16 mouse cellular contexts compared by ENCODE assay signal in the genomic region with DNA sequence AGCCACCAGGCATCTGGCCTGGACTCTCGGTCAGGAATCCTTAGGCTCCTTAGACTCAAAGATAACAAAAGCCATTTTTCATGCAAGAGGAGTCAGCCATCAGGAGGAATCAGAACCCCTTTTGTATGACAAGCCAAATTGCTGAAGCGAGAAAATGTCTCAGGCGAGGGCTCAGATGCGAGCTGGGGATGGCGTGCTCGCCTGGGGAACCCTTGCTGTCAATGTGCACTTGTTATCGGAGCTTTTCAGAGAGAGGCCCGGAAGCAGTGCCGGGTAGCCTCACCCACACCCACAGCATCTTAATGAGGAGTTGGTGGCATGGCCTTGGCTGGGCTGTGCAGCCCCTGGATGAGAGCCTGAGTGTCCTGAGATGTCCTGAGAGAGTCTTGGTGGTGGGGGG. TPM values are rescaled to one million over a fixed set of nuclear protein-coding genes. Genes with fewer than 3 reads are reported as not detected.
DNase-seq lines count a peak whose midpoint lies in the region; ATAC-seq and TF ChIP-seq lines count a peak whose summit lies in the region.
"Had no signal": no experiment of that assay in that cellular context is flagged by ENCODE, and none has a peak within 500 bp of the region (broad histone marks: within the 10 kb centered on the region; RNA-seq: fewer than 3 reads in every experiment).

No protein-coding gene starts in this region.

- no peaks in the 10 kb centered on the region; the same call in 1 of the 2 replicates for H3K36me3 ChIP-seq in forebrain, postnatal 0 days (ENCODE audit: insufficient read depth)
- no peaks in the 10 kb centered on the region for H3K36me3 ChIP-seq in hindbrain, postnatal 0 days (ENCODE audit: insufficient read depth, low read length)
- H3K36me3 ChIP-seq in neural tube, embryonic 14.5 days (ENCODE audit: control insufficient read depth, insufficient read depth, low read length): no peaks in the 10 kb centered on the region
- H3K36me3 ChIP-seq: limb, embryonic 13.5 days had no signal

- TF ChIP-seq CTCF in layer of hippocampus, adult 2 months (conservative IDR thresholded peaks at IDR 0.05): no peak
- no peak for TF ChIP-seq CTCF in forebrain, postnatal 0 days (IDR thresholded peaks at IDR 0.05; ENCODE audit: low read depth)
- TF ChIP-seq CTCF in hindbrain, postnatal 0 days (IDR thresholded peaks at IDR 0.05; ENCODE audit: low read depth): no peak

- no peak overlapping the region for H3K4me2 ChIP-seq in forebrain, postnatal 0 days (ENCODE audit: low read depth)
- H3K4me2 ChIP-seq in hindbrain, postnatal 0 days (ENCODE audit: low read depth, low read length): no peak overlapping the region
- no peak overlapping the region for H3K4me2 ChIP-seq in neural tube, embryonic 14.5 days (ENCODE audit: low read depth, low read length)
- H3K4me2 ChIP-seq: heart, embryonic 11.5 days; limb, embryonic 13.5 days had no signal

- H3K9ac ChIP-seq in forebrain, postnatal 0 days: peak overlapping the region; percentile 3; the same call in 1 of the 2 replicates
- no peak overlapping the region for H3K9ac ChIP-seq in hindbrain, postnatal 0 days (replicated peaks; ENCODE audit: low read length)
- H3K9ac ChIP-seq in neural tube, embryonic 14.5 days (replicated peaks; ENCODE audit: low read depth, low read length): no peak overlapping the region
- H3K9ac ChIP-seq: limb, embryonic 13.5 days; liver, postnatal 0 days had no signal

- no peaks in the 10 kb centered on the region for H3K27me3 ChIP-seq in forebrain, postnatal 0 days (ENCODE audit: insufficient read depth, low read length)
- H3K27me3 ChIP-seq in hindbrain, postnatal 0 days (ENCODE audit: insufficient read depth, low read length): no peaks in the 10 kb centered on the region
- H3K27me3 ChIP-seq in neural tube, embryonic 14.5 days (ENCODE audit: control insufficient read depth, insufficient read depth, low read length): no peaks in the 10 kb centered on the region

- no peak overlapping the region for H3K4me3 ChIP-seq in layer of hippocampus, adult 2 months
- H3K4me3 ChIP-seq in forebrain, postnatal 0 days (ENCODE audit: low read depth, low read length): no peak overlapping the region
- H3K4me3 ChIP-seq in hindbrain, postnatal 0 days (ENCODE audit: low read length): no peak overlapping the region
- H3K4me3 ChIP-seq in neural tube, embryonic 14.5 days (ENCODE audit: low read depth, low read length): no peak overlapping the region
- H3K4me3 ChIP-seq: erythroblast, embryonic 14.5 days; limb, embryonic 13.5 days had no signal

- H3K9me3 ChIP-seq in forebrain, postnatal 0 days (ENCODE audit: low read length): no peaks in the 10 kb centered on the region
- H3K9me3 ChIP-seq in hindbrain, postnatal 0 days (ENCODE audit: low read length): no peaks in the 10 kb centered on the region
- no peaks in the 10 kb centered on the region for H3K9me3 ChIP-seq in neural tube, embryonic 14.5 days (ENCODE audit: control insufficient read depth, low read length)
- H3K9me3 ChIP-seq: limb, embryonic 13.5 days had no signal

- WGBS in forebrain, postnatal 0 days: 17% methylated on average over 9 of the region's 9 CpGs
- 21% methylated on average over 9 of the region's 9 CpGs for WGBS in hindbrain, postnatal 0 days
- WGBS in neural tube, embryonic 14.5 days: 30% methylated on average over 9 of the region's 9 CpGs

- peak; percentile 59 for ATAC-seq in forebrain, postnatal 0 days
- peak; percentile 73 for ATAC-seq in hindbrain, postnatal 0 days
- no peak for ATAC-seq in neural tube, embryonic 14.5 days (ENCODE audit: low read depth)
- ATAC-seq in megakaryocyte-erythroid progenitor cell, adult 5-6 weeks (replicated peaks; ENCODE audit: low FRiP score, low TSS enrichment, poor library complexity, severe bottlenecking): no peak
- ATAC-seq: liver, postnatal 0 days had no signal

- no peak overlapping the region for H3K27ac ChIP-seq in layer of hippocampus, adult 2 months
- 0 out of 2 replicates have a peak overlapping the region, but pooled peaks have one; percentile 23 for H3K27ac ChIP-seq in forebrain, postnatal 0 days (ENCODE audit: low read depth, low read length)
- peak overlapping the region; percentile 74 for H3K27ac ChIP-seq in hindbrain, postnatal 0 days
- H3K27ac ChIP-seq in neural tube, embryonic 14.5 days (ENCODE audit: low read depth, low read length): peak overlapping the region; percentile 72; the same call in 1 of the 2 replicates
- H3K27ac ChIP-seq: limb, embryonic 13.5 days; stomach, postnatal 0 days had no signal

- H3K4me1 ChIP-seq in forebrain, postnatal 0 days (ENCODE audit: insufficient read depth): peaks cover 22% of the 10 kb centered on the region; the same call in 1 of the 2 replicates
- H3K4me1 ChIP-seq in hindbrain, postnatal 0 days (ENCODE audit: insufficient read depth, low read length): peaks cover 20% of the 10 kb centered on the region
- H3K4me1 ChIP-seq in neural tube, embryonic 14.5 days (ENCODE audit: control insufficient read depth, insufficient read depth, low read length): peaks cover 42% of the 10 kb centered on the region

- DNase-seq in layer of hippocampus, postnatal 10 days (ENCODE audit: low spot score in 2 of 2): peak; percentile 42 to 55
- DNase-seq in layer of hippocampus, adult 2 months (ENCODE audit: low spot score in 2 of 2): no peak
- DNase-seq in forebrain, postnatal 0 days: peak; percentile 39
- peak; percentile 82 for DNase-seq in hindbrain, postnatal 0 days (ENCODE audit: low spot score)
- no peak for DNase-seq in lung, postnatal 14 days
- DNase-seq: gastrocnemius, postnatal 14 days; layer of hippocampus, postnatal 36 days; liver, postnatal 0 days had no signal

RNA-seq across cellular contexts. Expression of gene Cacng4, which starts 15.5 kb away (rescaled TPM):
- total RNA-seq in layer of hippocampus, postnatal 10 days (2021): 10 to 100 TPM; 73.0 to 74.9 TPM
- 10 to 100 TPM; 23.7 TPM for total RNA-seq in layer of hippocampus, adult 2 months (2021)
- total RNA-seq in forebrain, postnatal 0 days (2014; rRNA removed): 80.9 and 91.7 TPM in 2 replicates
- 44.6 and 57.7 TPM in 2 replicates for polyA plus RNA-seq in forebrain, postnatal 0 days (2015; fragmentation: Nextera tagmentation; extraction: Ambion mirVana)
- total RNA-seq in hindbrain, postnatal 0 days (2014; rRNA removed): 79.8 and 88.4 TPM in 2 replicates
- polyA plus RNA-seq in hindbrain, postnatal 0 days (2015; fragmentation: Nextera tagmentation; extraction: Ambion mirVana): 43.8 and 46.4 TPM in 2 replicates
- 62.2 and 67.5 TPM in 2 replicates for polyA plus RNA-seq in neural tube, embryonic 14.5 days (2014; fragmentation: Nextera tagmentation; extraction: Ambion mirVana)
- not detected in 2 replicates for total RNA-seq in megakaryocyte-erythroid progenitor cell, adult 5-6 weeks (2014; fragmentation: Nextera tagmentation)
- total RNA-seq in megakaryocyte-erythroid progenitor cell, adult 5-6 weeks (2017): not detected in 2 replicates
- total RNA-seq: hematopoietic stem cell, adult 5-6 weeks; megakaryocyte progenitor cell, adult 5-6 weeks had no signal
- polyA plus RNA-seq: erythroblast, embryonic 14.5 days; liver, postnatal 0 days had no signal

Comparison
In these comparisons a context has a peak if more than half of its experiments do, and no peak if none do; other contexts are left out.
1. DNase-seq: peak in layer of hippocampus, postnatal 10 days (2 of 2), forebrain, postnatal 0 days (single experiment) and hindbrain, postnatal 0 days (single experiment); none in layer of hippocampus, adult 2 months (0 of 2) and lung, postnatal 14 days (single experiment).
2. ATAC-seq: peak in forebrain, postnatal 0 days (single experiment) and hindbrain, postnatal 0 days (single experiment); none in neural tube, embryonic 14.5 days (single experiment) and megakaryocyte-erythroid progenitor cell, adult 5-6 weeks (single experiment).
3. RNA of gene Cacng4, which starts 15.5 kb away (total RNA-seq): 80.9 to 91.7 TPM in forebrain, postnatal 0 days, 79.8 to 88.4 TPM in hindbrain, postnatal 0 days, 73.0 to 74.9 TPM in layer of hippocampus, postnatal 10 days and 23.7 TPM in layer of hippocampus, adult 2 months; not detected in megakaryocyte-erythroid progenitor cell, adult 5-6 weeks; every median in the first group is over 10 times any median in the second.